Mouse (Mus musculus) cortical plate, adult 2 months (tissue): Measurements from ENCODE around the gene Dhrs7b.

Source experiments
- CTCF ChIP-seq: fragments of 200-500 bp; IDR thresholded peaks from 2 replicates; pipeline ENCODE4 v1.5.1; 2011; ENCODE audit warnings: mild to moderate bottlenecking, control low read depth, low read length; ENCODE audit not compliant: insufficient read depth; ENCODE audit errors: extremely low read depth
- POLR2A ChIP-seq: fragments of 200-500 bp; IDR thresholded peaks from 2 replicates; pipeline ENCODE4 v1.6.1; 2011; ENCODE audit warnings: mild to moderate bottlenecking, low read length, control low read depth; ENCODE audit not compliant: insufficient read depth; ENCODE audit errors: extremely low read depth

DNA sequence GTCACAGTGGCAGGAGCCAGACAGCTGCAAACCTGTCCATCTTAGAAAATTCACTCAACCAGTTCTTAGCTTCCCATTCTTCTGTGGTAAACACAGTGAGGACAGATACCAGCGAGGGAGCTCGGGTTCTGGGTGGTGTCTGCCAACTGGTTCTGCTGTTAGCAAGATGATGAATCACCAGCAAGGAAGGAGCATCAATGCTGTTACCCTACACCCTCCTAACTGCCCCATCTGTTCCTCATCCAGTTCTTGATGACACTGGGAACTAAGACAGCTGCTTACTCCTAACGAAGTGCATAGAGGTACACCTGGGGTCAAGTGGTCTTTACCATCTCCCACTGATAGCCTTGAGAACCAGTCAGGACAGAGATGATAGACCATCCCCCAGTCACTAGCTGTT lies 26.2 kb downstream of the Dhrs7b start:
- no peak for TF ChIP-seq POLR2A
- TF ChIP-seq CTCF, result no peak
